Mouse (Mus musculus): ENCODE measurements at regions not wholly inside any gene's neighbourhood (a gene's known extent, or its start where the extent isn't known, plus 50 kb on each side); places are given as distances from the start of the nearest gene placed in this dataset.

DNA sequence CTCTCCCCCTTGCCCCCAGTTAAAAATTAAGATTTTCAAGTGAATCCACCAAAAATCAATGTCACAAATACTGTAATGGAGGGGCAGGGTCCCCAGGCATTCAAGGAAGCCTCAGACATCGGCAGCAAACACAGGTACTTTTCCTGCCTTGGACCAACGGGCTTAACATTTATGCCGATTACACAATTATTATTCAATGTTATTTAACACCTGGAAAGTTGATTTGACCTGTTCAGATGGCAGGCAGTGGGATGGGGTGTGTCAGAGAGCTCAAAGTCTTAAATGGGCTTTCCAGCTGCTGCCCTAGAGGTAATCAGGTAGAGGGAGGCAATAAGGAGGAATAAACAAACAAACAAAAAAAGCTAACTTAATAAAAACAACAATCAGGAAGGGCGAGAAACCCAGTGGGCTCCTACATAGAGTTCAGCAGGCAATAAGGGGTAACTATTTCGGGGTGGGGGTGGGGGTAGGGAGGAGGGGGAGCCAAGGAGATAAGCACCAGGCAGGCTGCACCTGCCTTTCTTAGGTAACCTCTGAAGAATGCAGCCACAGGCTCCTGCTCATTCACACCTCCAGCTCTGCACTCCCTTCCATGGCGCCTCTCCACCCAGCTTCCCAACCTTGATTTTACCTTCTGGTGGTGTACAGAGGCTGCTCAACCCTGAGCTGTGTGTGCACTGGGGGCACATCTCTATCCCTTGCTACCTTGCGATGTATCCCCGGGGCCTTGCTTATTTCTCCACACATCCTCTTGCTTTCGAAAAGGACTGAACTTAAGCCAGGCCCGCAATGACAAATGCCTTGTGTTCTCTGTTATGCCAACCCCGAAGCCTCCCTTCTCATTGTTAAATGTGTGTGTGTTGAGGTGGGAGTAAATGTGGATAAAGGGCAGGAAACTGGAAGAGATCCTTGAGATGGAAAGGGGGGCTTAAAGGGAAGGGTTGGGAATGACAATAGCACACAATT, 168.9 kb upstream of the Id2 start:
- TF ChIP-seq CTCF (IDR thresholded peaks at IDR 0.05; ENCODE audit: borderline replicate concordance, insufficient read depth, low read depth, low read length) (no peak), POLR2A (IDR thresholded peaks at IDR 0.05; ENCODE audit: borderline replicate concordance, insufficient read depth, low read length) (no peak)
